Mouse (Mus musculus) thymus, adult 2 months (tissue): ENCODE results near the gene Megf11.

ENCODE experiments used
- CTCF ChIP-seq: fragments of 200-500 bp; IDR thresholded peaks from 2 replicates; pipeline ENCODE4 v1.5.1; 2012; ENCODE audit warnings: mild to moderate bottlenecking, control low read depth, low read length, moderate library complexity, borderline replicate concordance; ENCODE audit not compliant: control insufficient read depth, poor library complexity, insufficient read depth; ENCODE audit errors: extremely low read depth
- POLR2A ChIP-seq: fragments of 200-500 bp; IDR thresholded peaks from 2 replicates; pipeline ENCODE4 v1.6.1; 2012; ENCODE audit warnings: mild to moderate bottlenecking, low read length, control low read depth, moderate library complexity; ENCODE audit not compliant: control insufficient read depth, poor library complexity, insufficient read depth; ENCODE audit errors: extremely low read depth

GRCm38 (mm10) chr9:64668001-64668400 is 282.6 kb downstream of the Megf11 start:
- TF ChIP-seq CTCF (no peak), POLR2A (no peak)
